Mouse (Mus musculus) stomach, embryonic 16.5 days (tissue): Measurements from ENCODE around the gene Rtn2. TPM values are rescaled to one million over a fixed set of nuclear protein-coding genes. Genes with fewer than 3 reads are reported as not detected.

Experiments
- ATAC-seq: fragments of 200-750 bp; cut with Nextera tagmentation; 2 replicates; pipeline ENCODE4 v1.8.0; 2017; ENCODE audit warnings: moderate number of reproducible peaks, moderate TSS enrichment; ENCODE audit not compliant: insufficient read depth, low FRiP score
- H3K27ac ChIP-seq: fragments of 300-500 bp; sonication (generic); 2 replicates; pipeline ENCODE4 v1.5.1; 2014; ENCODE audit warnings: low read length
- H3K27me3 ChIP-seq: fragments of 300-500 bp; sonication (generic); 2 replicates; pipeline ENCODE4 v1.6.1; 2014; ENCODE audit warnings: low read length, control low read depth, mixed read lengths; ENCODE audit not compliant: control insufficient read depth, insufficient read depth
- H3K36me3 ChIP-seq: fragments of 300-500 bp; sonication (generic); 2 replicates; pipeline ENCODE4 v1.6.1; 2014; ENCODE audit warnings: low read length; ENCODE audit not compliant: control insufficient read depth, insufficient read depth
- H3K4me1 ChIP-seq: fragments of 300-500 bp; sonication (generic); 2 replicates; pipeline ENCODE4 v1.6.1; 2014; ENCODE audit warnings: low read length, control low read depth, mixed read lengths; ENCODE audit not compliant: control insufficient read depth, insufficient read depth
- H3K4me2 ChIP-seq: fragments of 300-500 bp; sonication (generic); 2 replicates; pipeline ENCODE4 v1.6.1; 2014; ENCODE audit warnings: low read depth, low read length, mixed read lengths
- H3K4me3 ChIP-seq: fragments of 300-500 bp; sonication (generic); replicated peaks from 2 replicates; pipeline ENCODE4 v1.5.1; 2014; ENCODE audit warnings: mild to moderate bottlenecking, low read length
- H3K9ac ChIP-seq: fragments of 300-500 bp; sonication (generic); 2 replicates; pipeline ENCODE4 v1.6.1; 2014; ENCODE audit warnings: low read length
- H3K9me3 ChIP-seq: fragments of 300-500 bp; sonication (generic); replicated peaks from 2 replicates; pipeline ENCODE4 v1.6.1; 2016; ENCODE audit warnings: low read length, control low read depth; ENCODE audit not compliant: control insufficient read depth
- WGBS: fragments of 180-500 bp; shearing (Covaris S2); extraction: QIAGEN DNeasy Blood & Tissue Kit; methylation state at CpG from one replicate; pipeline ENCODE4 v1.1.7; 2014; 5-methylcytosine and 5-hydroxymethylcytosine counted together
- polyA plus RNA-seq: library from polyadenylated mRNA; unstranded; fragments of >200 nt; fragmentation: Nextera tagmentation; extraction: Ambion mirVana; gene quantifications from 2 replicates; pipeline ENCODE4 v1.2.1, GENCODE M21; 2015

Rtn2 gene
- 14.8 and 21.7 TPM in 2 replicates for polyA plus RNA-seq

DNA sequence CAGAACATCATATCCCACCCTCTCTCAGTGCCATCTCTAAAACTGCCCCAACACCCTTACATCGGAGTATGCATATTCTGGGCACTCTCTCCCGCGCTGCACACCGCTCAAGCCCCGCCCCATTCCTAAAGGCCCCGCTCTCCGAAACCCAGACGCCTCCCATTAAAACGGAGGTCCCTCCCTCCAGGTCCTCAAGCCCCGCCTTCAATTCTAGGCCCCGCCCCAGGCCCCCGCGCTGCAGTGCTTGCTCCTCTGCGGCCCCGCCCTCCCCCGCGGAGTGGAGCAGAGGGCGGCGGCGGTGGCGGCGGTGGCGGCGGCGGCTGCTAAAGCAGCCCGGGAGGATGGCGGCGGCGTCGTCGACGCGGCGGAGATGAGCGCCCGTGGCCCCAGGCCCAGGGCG lies at the start of gene Rtn2:
Rtn2 (plus strand) TSS at position 240 of the 400 bp plus-strand sequence.
- Histone ChIP-seq H3K4me1 (peaks cover 6% of the 10 kb centered on the region), H3K27ac (no peak within 1 kb of the TSS), H3K27me3 (peaks cover 39% of the 10 kb centered on the region), H3K4me3 (peak within 1 kb of the TSS; percentile 61), H3K9me3 (no peaks in the 10 kb centered on the region), H3K36me3 (no peaks in the 10 kb centered on the region), H3K9ac (peak within 1 kb of the TSS; percentile 61; the same call in 1 of the 2 replicates), H3K4me2 (peak within 1 kb of the TSS; percentile 99)
- ATAC-seq, result peak; percentile 86
- WGBS, result under 1% methylated on average over 37 of the region's 37 CpGs

GRCm38 (mm10) chr7:19234652-19235051 lies 47.8 kb upstream of the Rtn2 start:
- Histone ChIP-seq H3K27me3 (no peaks in the 10 kb centered on the region), H3K9me3 (no peaks in the 10 kb centered on the region), H3K9ac (no peak overlapping the region), H3K4me1 (peaks cover 12% of the 10 kb centered on the region), H3K27ac (no peak overlapping the region), H3K4me2 (no peak overlapping the region), H3K36me3 (no peaks in the 10 kb centered on the region), H3K4me3 (no peak overlapping the region)
- 77% methylated on average over 5 of the region's 5 CpGs for WGBS
- ATAC-seq, result no peak

DNA sequence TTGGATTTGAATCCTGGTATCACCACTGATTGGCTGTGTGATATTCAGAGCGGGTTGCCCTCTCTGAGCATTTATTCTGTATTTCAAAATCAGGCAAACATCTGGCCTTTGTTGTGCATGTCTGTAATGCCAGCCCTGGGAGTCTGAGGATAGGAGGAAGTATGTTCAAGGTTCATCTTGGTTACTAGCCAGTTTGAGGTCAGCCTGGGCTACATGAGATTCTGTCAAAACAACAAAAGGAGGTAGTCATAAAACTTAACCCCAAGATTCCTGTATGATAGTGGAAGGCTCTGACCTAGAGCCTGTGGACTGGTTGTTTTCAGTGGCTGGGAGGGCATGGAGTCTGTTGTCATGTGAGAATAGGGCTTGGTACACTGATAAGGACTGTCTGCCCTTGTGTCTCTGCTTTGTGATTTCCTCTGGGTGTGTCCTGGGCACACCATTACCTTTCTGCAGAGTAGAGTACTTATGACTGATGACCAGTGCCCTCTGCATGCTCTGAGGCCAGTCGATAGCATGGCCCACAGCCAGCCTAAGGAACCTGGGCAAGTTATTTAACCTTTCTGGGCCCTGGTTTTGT lies 47.2 kb upstream of the Rtn2 start:
- WGBS, result 72% methylated on average over 2 of the region's 2 CpGs
- no peak overlapping the region for H3K27ac ChIP-seq

DNA sequence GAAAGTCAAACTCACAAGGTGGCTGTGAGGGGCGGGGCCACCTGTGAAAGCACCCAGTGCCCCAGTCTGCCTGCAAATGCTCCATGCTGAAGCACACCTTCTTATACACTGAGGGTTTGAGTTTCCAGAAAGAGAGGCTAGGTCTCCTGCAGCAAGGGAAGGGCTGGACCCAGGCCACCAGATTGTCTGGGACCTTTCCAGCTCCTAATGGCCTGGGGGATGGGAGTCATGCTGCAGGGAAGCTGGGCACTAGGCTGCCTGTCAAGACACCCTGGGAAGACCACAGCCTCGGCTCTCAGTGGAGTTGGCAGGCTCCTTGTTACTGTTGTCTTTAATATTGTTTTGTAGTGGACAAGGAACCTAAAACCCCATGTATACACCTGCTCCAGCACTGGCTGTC lies 46.0 kb upstream of the Rtn2 start:
- H3K4me3 ChIP-seq, result no peak overlapping the region
- H3K4me2 ChIP-seq, result no peak overlapping the region
- peaks cover 19% of the 10 kb centered on the region for H3K4me1 ChIP-seq
- H3K9me3 ChIP-seq, result no peaks in the 10 kb centered on the region
- no peaks in the 10 kb centered on the region for H3K36me3 ChIP-seq
- 61% methylated on average over 2 of the region's 2 CpGs for WGBS
- H3K27me3 ChIP-seq, result no peaks in the 10 kb centered on the region
- no peak overlapping the region for H3K27ac ChIP-seq
- H3K9ac ChIP-seq, result peak overlapping the region; percentile 20; the same call in 1 of the 2 replicates
- no peak for ATAC-seq

More for the DNA sequence above, 47.2 kb upstream of the Rtn2 start:
- Histone ChIP-seq H3K36me3 (no peaks in the 10 kb centered on the region), H3K4me3 (no peak overlapping the region), H3K9me3 (no peaks in the 10 kb centered on the region), H3K4me2 (no peak overlapping the region), H3K9ac (peak overlapping the region; percentile 5; the same call in 1 of the 2 replicates), H3K27me3 (no peaks in the 10 kb centered on the region), H3K4me1 (peaks cover 14% of the 10 kb centered on the region)
- no peak for ATAC-seq

DNA sequence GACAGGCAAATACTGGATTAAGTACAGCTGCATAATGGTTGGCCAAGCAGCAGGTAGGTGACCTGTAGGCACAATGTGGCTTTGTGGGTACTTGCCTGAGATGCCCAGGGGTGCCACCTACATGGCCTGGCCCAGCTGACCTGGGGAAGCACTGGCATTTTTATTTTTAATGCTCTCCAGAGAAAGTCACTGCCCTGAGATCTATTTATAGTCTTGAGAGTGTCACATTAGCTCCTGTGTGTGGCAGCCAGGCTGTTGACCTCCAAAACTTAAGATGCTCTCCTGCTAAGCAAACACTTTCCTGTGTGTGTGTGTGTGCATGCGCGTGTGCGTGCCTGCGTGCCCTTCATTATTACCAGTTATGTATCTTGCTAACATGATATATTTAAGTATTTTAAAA lies 44.1 kb upstream of the Rtn2 start:
- no peak overlapping the region for H3K4me3 ChIP-seq
- WGBS, result 88% methylated on average over 4 of the region's 4 CpGs
- ATAC-seq, result no peak

DNA sequence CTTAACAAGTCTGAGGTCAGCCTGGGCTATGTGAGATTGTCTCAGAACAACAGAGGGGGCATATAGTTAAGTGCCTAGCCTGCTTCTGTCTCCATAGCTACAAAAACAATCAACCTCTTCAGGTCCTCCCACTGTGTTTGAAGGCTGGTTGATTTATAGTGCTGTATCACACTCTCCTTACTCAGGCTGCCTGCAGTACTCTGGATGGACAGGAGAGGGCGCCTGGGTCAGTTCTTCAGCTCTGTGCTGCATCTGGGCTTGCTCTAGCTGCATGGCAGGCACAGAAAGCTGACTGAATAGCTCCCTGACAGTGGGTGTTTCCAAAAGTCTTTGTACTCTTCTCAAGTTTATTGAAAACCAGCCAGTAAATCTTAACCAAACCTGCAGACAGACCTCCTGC lies 43.0 kb upstream of the Rtn2 start:
- H3K4me2 ChIP-seq, result no peak overlapping the region
- no peaks in the 10 kb centered on the region for H3K9me3 ChIP-seq
- H3K27ac ChIP-seq, result peak overlapping the region; percentile 66; the same call in 1 of the 2 replicates
- no peaks in the 10 kb centered on the region for H3K36me3 ChIP-seq
- no peak overlapping the region for H3K4me3 ChIP-seq
- 0% methylated on average over 1 of the region's 1 CpGs for WGBS
- no peak overlapping the region; the same call in 1 of the 2 replicates for H3K9ac ChIP-seq
- H3K4me1 ChIP-seq, result peaks cover 19% of the 10 kb centered on the region
- ATAC-seq, result peak; percentile 91
- H3K27me3 ChIP-seq, result no peaks in the 10 kb centered on the region

More for the DNA sequence above, 44.1 kb upstream of the Rtn2 start:
- Histone ChIP-seq H3K4me1 (peaks cover 19% of the 10 kb centered on the region), H3K27me3 (no peaks in the 10 kb centered on the region), H3K9ac (no peak overlapping the region), H3K4me2 (no peak overlapping the region), H3K27ac (no peak overlapping the region), H3K9me3 (no peaks in the 10 kb centered on the region), H3K36me3 (no peaks in the 10 kb centered on the region)

GRCm38 (mm10) chr7:19239986-19240385 lies 42.4 kb upstream of the Rtn2 start:
- Histone ChIP-seq H3K4me1 (peaks cover 19% of the 10 kb centered on the region), H3K9me3 (no peaks in the 10 kb centered on the region), H3K27ac (peak overlapping the region; percentile 66), H3K27me3 (no peaks in the 10 kb centered on the region), H3K9ac (no peak overlapping the region), H3K36me3 (no peaks in the 10 kb centered on the region), H3K4me3 (no peak overlapping the region), H3K4me2 (no peak overlapping the region)
- no peak for ATAC-seq
- 44% methylated on average over 4 of the region's 4 CpGs for WGBS

GRCm38 (mm10) chr7:19240905-19241463 lies 41.4 kb upstream of the Rtn2 start:
- no peak overlapping the region for H3K9ac ChIP-seq
- no peaks in the 10 kb centered on the region for H3K27me3 ChIP-seq

GRCm38 (mm10) chr7:19242005-19242404 lies 40.4 kb upstream of the Rtn2 start:
- no peaks in the 10 kb centered on the region for H3K9me3 ChIP-seq
- peaks cover 8% of the 10 kb centered on the region; the same call in 1 of the 2 replicates for H3K4me1 ChIP-seq
- no peak overlapping the region for H3K27ac ChIP-seq
- H3K27me3 ChIP-seq, result no peaks in the 10 kb centered on the region
- H3K9ac ChIP-seq, result no peak overlapping the region
- no peak overlapping the region for H3K4me2 ChIP-seq
- whole genome bisulfite sequencing, result 89% methylated on average over 1 of the region's 1 CpGs
- H3K36me3 ChIP-seq, result no peaks in the 10 kb centered on the region
- ATAC-seq, result no peak
- no peak overlapping the region for H3K4me3 ChIP-seq

More at GRCm38 (mm10) chr7:19240905-19241463, 41.4 kb upstream of the Rtn2 start:
- Histone ChIP-seq H3K4me3 (no peak overlapping the region), H3K36me3 (no peaks in the 10 kb centered on the region), H3K27ac (no peak overlapping the region; the same call in 1 of the 2 replicates), H3K4me1 (peaks cover 14% of the 10 kb centered on the region), H3K4me2 (no peak overlapping the region), H3K9me3 (no peaks in the 10 kb centered on the region)
- 0 out of 2 replicates have a peak, but pooled peaks have one; percentile 31 for ATAC-seq
- 80% methylated on average over 8 of the region's 8 CpGs for WGBS
